Mouse (Mus musculus) adrenal gland, postnatal 14 days (tissue): ENCODE measurements at regions not wholly inside any gene's neighbourhood (a gene's known extent, or its start where the extent isn't known, plus 50 kb on each side); places are given as distances from the start of the nearest gene placed in this dataset.

ENCODE experiments used
- DNase-seq: peaks from one replicate; pipeline ENCODE4 v3.0.0; 2021; ENCODE audit warnings: mixed read lengths

GRCm38 (mm10) chr7:83031101-83031500, 164.0 kb downstream of the Mex3b start:
- DNase-seq, result no peak

DNA sequence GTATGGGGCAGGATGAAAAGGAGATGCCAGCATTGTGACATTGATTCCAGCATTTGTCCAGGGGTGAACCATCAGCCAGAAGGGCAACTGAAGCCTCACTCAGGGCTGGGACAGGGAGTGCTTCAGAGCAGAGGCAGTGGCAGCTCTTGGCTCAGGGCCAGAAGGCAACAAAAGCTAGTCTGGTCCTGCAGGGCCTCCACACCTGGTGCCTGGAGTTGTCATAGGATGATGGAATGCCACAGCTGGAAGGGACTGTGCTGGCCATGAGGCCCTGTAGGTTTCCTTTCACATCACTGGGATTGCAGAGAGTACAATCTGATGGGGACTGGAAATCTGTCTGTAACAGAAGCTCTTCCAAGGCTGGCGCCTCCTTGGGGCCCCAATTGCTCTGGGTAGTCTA, 164.9 kb downstream of the Mex3b start:
- peak; percentile 6 for DNase-seq

DNA sequence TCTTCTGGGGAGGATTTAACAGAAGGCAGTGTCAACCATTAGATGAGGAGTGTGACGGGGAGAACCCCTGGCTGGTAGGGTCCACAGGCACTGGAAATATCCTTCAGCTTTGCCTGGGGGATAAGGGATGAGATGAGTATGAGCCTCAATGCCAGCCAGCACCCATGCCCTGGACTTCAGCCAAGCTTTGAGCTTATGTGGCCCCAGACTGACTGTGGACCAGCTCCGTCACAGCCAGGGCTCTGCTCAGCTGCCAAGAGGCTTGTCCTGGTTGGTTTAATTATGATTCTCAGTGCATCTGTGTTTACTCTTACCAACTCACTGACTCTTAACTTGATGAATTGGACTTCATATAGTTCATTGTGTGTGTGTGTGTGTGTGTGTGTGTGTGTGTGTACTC, 165.8 kb downstream of the Mex3b start:
- no peak for DNase-seq

- no peak for DNase-seq
These were observed 168.1 kb downstream of the Mex3b start for GRCm38 (mm10) chr7:83035190-83035589.

GRCm38 (mm10) chr7:83036397-83036796, 169.3 kb downstream of the Mex3b start:
- DNase-seq, result peak; percentile 7

DNA sequence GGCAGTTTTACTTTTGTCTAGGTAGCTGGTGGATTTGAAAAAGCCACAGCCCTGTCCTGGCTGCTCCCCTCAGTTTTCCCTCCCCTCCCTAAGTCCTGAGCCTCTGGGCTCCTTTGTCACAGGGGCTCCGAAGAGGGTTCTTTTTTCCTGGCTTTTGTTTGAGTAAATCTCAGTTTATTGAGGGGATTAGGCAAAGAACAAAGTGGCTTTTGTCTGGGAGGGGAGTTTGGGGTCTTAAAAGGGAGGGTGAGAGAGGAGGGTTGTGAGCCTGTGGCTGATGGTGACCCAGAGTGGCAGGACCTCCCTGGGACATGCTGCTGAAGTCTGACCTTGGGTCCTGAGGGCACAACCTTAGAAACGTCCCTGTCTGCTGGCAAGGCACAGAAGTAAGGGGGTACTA, 170.0 kb downstream of the Mex3b start:
- no peak for DNase-seq

DNA sequence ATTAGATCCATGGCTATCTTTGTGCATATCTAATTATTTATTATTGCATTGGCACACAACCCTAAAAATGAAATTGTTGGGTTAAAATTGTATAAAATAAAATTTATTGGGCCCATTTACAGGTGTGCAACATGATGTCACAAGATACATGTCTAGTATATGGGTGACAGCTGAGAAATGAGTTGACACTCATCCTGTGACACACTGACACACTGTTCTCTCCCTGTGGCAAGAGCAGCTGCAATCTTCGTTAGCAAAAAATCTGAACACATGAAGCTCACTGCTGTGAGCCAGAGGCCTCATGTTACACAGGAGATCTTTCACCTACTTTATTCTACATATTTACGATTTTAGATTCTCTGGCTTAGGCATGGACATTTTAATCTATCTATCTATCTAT, 170.6 kb downstream of the Mex3b start:
- no peak for DNase-seq

- no peak for DNase-seq
These were observed 176.6 kb downstream of the Mex3b start for GRCm38 (mm10) chr7:83043746-83044145.

DNA sequence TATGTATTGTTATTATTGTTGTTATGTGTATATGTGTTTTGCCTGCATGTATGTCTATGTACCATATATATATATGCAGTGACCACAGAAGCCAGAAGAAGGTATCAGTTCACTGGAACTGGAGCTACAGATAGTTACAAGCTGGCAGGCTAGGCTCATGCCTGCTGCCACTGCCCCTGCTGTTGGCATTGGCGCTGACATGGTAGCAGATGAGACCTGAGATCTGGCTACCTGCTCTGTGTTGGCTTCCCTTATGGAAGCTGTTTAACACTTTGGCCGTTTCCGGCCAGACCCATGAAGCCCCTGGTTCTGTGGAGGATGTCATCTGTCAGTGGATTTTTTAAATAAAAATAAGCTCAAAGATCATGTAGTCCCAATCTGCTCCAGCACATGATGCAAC, 178.1 kb downstream of the Mex3b start:
- no peak for DNase-seq

GRCm38 (mm10) chr7:83050011-83050410, 182.9 kb downstream of the Mex3b start:
- no peak for DNase-seq

DNA sequence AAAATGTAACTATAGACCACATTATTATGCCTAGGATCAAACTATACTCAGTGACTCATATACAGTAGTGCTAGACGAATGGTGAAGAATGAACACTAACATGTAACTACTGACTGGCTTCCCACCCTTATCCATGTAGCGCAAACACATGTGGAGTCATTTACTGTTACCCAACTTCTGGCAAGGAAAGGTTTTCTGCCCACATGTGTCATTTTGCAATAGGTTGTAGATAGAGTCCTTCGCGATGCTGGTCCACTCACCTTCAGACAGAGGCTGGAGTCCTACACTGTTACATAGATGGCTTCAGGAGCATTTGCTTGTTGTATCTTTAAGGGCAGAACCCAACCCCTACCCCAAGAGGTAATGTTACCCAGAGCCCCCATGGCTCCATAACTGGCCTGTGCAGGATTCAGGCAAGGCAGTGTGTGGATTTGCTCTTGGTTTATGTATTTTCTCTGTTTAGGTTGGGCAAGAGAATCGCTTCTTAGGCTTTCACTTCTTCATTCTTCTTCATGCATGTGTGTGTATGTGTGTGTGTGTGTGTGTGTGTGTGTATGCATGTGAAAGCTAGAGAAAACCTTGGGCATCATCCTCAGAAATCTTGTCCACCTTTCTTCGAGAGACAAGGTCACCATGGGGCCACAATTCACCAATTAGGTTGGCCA, 183.8 kb downstream of the Mex3b start:
- no peak for DNase-seq

DNA sequence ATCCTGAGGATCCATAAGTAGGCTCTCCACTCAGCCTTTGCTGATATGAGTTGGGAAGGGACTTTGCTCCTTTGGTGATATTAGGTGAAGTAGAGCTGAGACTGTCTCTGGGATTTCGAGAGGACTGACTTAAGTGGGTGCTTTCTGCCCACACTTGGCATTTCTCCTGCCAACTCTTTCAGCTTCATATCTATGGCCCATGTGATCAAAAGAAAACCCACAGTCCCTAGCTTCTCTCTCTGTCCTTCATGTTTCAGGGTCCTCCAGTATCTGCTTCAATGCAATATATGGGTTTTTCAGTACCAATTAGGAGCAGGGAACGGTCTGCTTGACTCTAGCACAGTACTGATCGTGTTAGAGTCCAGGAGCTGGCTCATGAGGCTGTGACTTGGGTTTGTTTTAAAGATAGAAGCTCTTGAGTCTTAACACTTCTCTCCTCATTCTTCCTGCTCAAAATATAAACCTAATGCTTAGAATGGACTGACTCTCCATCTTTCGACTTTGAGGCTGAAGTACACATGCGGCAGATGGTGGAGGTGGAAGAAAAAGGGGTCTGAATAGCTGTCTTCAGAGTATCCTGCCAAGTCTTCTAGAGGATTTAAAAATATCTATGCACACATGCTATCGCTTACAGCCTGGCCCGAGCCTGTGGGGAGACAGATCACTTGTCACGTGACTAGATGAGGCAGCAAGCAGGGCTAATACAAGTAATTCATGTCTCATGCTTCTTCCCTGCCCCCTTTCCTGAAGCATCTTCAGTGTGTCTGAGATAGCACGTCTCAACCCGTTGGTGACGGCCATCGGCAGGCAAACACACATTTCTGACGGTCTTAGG, 189.2 kb downstream of the Mex3b start:
- no peak for DNase-seq

- no peak for DNase-seq
These were observed 193.2 kb downstream of the Mex3b start for GRCm38 (mm10) chr7:83060318-83060717.

DNA sequence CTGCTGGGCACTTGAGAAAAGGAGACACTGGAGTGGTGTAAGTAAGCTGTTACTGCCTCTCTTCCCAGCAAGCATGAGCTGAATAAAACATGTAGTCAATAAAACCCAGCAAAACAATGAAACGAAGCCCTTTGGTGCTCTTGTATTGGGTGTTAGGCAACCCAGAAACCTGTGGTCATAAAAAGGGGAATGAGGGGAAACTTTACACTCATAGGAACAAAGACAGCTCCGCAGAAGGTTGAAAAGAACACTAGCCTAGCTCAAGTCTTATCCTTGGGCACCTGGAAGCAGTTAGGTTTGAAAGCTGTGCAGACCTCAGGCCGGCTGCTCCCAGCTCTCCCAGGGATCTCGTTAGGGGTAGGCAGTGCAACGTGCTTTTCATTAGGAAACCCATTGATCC, 193.6 kb downstream of the Mex3b start:
- DNase-seq, result no peak

GRCm38 (mm10) chr7:83061197-83061893, 194.2 kb downstream of the Mex3b start:
- DNase-seq, result no peak

GRCm38 (mm10) chr7:83061894-83062477, 194.9 kb downstream of the Mex3b start:
- no peak for DNase-seq

DNA sequence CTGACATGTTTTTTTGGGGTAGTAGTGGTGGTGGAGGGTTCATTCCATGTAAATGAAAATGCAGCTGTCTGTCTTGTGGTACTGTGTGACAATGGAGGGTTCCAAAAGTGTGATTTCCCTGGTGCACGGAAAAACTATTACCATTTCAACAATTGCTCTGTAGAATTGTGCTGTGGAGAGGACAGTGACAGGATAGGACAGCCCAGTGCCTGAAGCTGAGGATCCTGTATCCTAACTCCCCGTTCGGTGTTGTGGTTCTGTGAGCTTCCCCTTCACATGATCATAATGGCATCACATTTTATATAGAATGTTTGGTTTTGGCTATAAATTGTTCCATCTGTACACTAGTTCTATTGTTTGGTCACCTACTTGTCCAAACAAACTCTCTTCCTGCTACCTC, 196.4 kb downstream of the Mex3b start:
- DNase-seq, result no peak

DNA sequence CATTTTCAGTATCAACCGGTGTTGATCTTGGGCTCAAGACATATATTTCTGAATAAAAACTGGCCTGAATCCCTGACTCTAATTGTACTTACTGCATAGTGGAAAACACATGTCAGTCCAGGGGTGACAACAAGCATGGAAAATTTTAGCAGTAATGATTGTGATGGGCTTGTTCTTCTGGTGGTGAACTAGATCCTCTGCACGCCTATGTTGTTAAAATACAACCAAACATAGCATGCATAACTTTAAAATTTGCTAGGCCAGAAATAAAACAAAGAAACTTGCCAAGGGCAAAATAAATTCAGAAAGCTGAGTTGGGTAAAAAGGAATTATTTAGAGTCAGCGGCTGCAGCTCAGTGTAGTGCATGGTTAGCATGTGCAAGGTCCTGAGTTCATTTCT, 198.2 kb downstream of the Mex3b start:
- no peak for DNase-seq

- DNase-seq, result no peak
These were observed 207.4 kb downstream of the Mex3b start for GRCm38 (mm10) chr7:83074399-83074970.

- DNase-seq, result no peak
These were observed 208.2 kb downstream of the Mex3b start for GRCm38 (mm10) chr7:83075159-83075952.

GRCm38 (mm10) chr7:83077035-83077918, 210.1 kb downstream of the Mex3b start:
- no peak for DNase-seq
